Mouse (Mus musculus): ENCODE data around the gene Hs2st1. TPM values are rescaled to one million over a fixed set of nuclear protein-coding genes. Genes with fewer than 3 reads are reported as not detected.

Hs2st1 gene
- total and polyA plus RNA-seq, 2 experiments from 2014 or later: 11.1 to 38.8 TPM

- no peak for TF ChIP-seq CTCF (IDR thresholded peaks at IDR 0.05; ENCODE audit: low read depth)
- Histone ChIP-seq H3K27me3 (ENCODE audit: insufficient read depth, low read length) (no peaks in the 10 kb centered on the region), H3K4me1 (ENCODE audit: insufficient read depth, low read length) (peaks cover 4% of the 10 kb centered on the region; the same call in 1 of the 2 replicates), H3K4me2 (ENCODE audit: low read depth, low read length) (no peak overlapping the region), H3K9me3 (ENCODE audit: low read length) (0 out of 2 replicates have a peak, but pooled peaks cover 2% of the 10 kb centered on the region), H3K36me3 (ENCODE audit: insufficient read depth, low read length) (no peaks in the 10 kb centered on the region), H3K9ac (replicated peaks; ENCODE audit: low read length) (no peak overlapping the region), H3K4me3 (ENCODE audit: low read length) (no peak overlapping the region), H3K27ac (no peak overlapping the region)
- DNase-seq (ENCODE audit: low spot score) (no peak), ATAC-seq (no peak)
- WGBS: 19% methylated on average over 8 of the region's 8 CpGs
Measured at GRCm38 (mm10) chr3:144411650-144412278, 158.2 kb downstream of the Hs2st1 start.

- no peak overlapping the region for H3K9ac ChIP-seq (replicated peaks; ENCODE audit: low read length)
- 14% methylated on average over 5 of the region's 5 CpGs for WGBS
- 0 out of 2 replicates have a peak, but pooled peaks cover 2% of the 10 kb centered on the region for H3K9me3 ChIP-seq (ENCODE audit: low read length)
- no peaks in the 10 kb centered on the region for H3K27me3 ChIP-seq (ENCODE audit: insufficient read depth, low read length)
- no peak for TF ChIP-seq CTCF (IDR thresholded peaks at IDR 0.05; ENCODE audit: low read depth)
- H3K36me3 ChIP-seq (ENCODE audit: insufficient read depth, low read length): no peaks in the 10 kb centered on the region
- peaks cover 4% of the 10 kb centered on the region; the same call in 1 of the 2 replicates for H3K4me1 ChIP-seq (ENCODE audit: insufficient read depth, low read length)
- DNase-seq (ENCODE audit: low spot score): no peak
- no peak overlapping the region for H3K4me2 ChIP-seq (ENCODE audit: low read depth, low read length)
- H3K4me3 ChIP-seq (ENCODE audit: low read length): no peak overlapping the region
- H3K27ac ChIP-seq: no peak overlapping the region
- no peak for ATAC-seq
Measured at GRCm38 (mm10) chr3:144411051-144411542, 158.9 kb downstream of the Hs2st1 start.

- Histone ChIP-seq H3K36me3 (ENCODE audit: insufficient read depth, low read length) (no peaks in the 10 kb centered on the region), H3K9ac (replicated peaks; ENCODE audit: low read length) (no peak overlapping the region), H3K4me1 (ENCODE audit: insufficient read depth, low read length) (peaks cover 4% of the 10 kb centered on the region; the same call in 1 of the 2 replicates), H3K27ac (no peak overlapping the region), H3K27me3 (ENCODE audit: insufficient read depth, low read length) (no peaks in the 10 kb centered on the region), H3K4me3 (ENCODE audit: low read length) (no peak overlapping the region), H3K4me2 (ENCODE audit: low read depth, low read length) (no peak overlapping the region), H3K9me3 (ENCODE audit: low read length) (no peaks in the 10 kb centered on the region)
- ATAC-seq (no peak), DNase-seq (ENCODE audit: low spot score) (no peak)
- WGBS: 94% methylated on average over 1 of the region's 1 CpGs
- TF ChIP-seq CTCF (IDR thresholded peaks at IDR 0.05; ENCODE audit: low read depth): no peak
Measured at GRCm38 (mm10) chr3:144408953-144409352, 161.0 kb downstream of the Hs2st1 start.

GRCm38 (mm10) chr3:144405331-144405730, 164.7 kb downstream of the Hs2st1 start:
- H3K9ac ChIP-seq (replicated peaks; ENCODE audit: low read length): no peak overlapping the region
- H3K27me3 ChIP-seq (ENCODE audit: insufficient read depth, low read length): no peaks in the 10 kb centered on the region
- no peak overlapping the region for H3K27ac ChIP-seq
- no peak for ATAC-seq
- no peak for DNase-seq (ENCODE audit: low spot score)
- TF ChIP-seq CTCF (IDR thresholded peaks at IDR 0.05; ENCODE audit: low read depth): no peak
- whole genome bisulfite sequencing: 66% methylated on average over 11 of the region's 11 CpGs
- no peaks in the 10 kb centered on the region for H3K36me3 ChIP-seq (ENCODE audit: insufficient read depth, low read length)
- no peaks in the 10 kb centered on the region for H3K9me3 ChIP-seq (ENCODE audit: low read length)
- no peak overlapping the region for H3K4me3 ChIP-seq (ENCODE audit: low read length)
- H3K4me2 ChIP-seq (ENCODE audit: low read depth, low read length): no peak overlapping the region
- no peaks in the 10 kb centered on the region for H3K4me1 ChIP-seq (ENCODE audit: insufficient read depth, low read length)

GRCm38 (mm10) chr3:144401292-144401691, 168.7 kb downstream of the Hs2st1 start:
- TF ChIP-seq CTCF (IDR thresholded peaks at IDR 0.05; ENCODE audit: low read depth): no peak
- Histone ChIP-seq H3K4me2 (ENCODE audit: low read depth, low read length) (no peak overlapping the region), H3K36me3 (ENCODE audit: insufficient read depth, low read length) (no peaks in the 10 kb centered on the region), H3K27ac (no peak overlapping the region), H3K4me1 (ENCODE audit: insufficient read depth, low read length) (no peaks in the 10 kb centered on the region), H3K27me3 (ENCODE audit: insufficient read depth, low read length) (no peaks in the 10 kb centered on the region), H3K9ac (replicated peaks; ENCODE audit: low read length) (no peak overlapping the region), H3K9me3 (ENCODE audit: low read length) (no peaks in the 10 kb centered on the region), H3K4me3 (ENCODE audit: low read length) (no peak overlapping the region)
- no peak for ATAC-seq
- WGBS: 88% methylated on average over 5 of the region's 5 CpGs
- no peak for DNase-seq (ENCODE audit: low spot score)

GRCm38 (mm10) chr3:144400870-144401269, 169.1 kb downstream of the Hs2st1 start:
- H3K36me3 ChIP-seq (ENCODE audit: insufficient read depth, low read length): no peaks in the 10 kb centered on the region
- 73% methylated on average over 7 of the region's 7 CpGs for whole genome bisulfite sequencing
- H3K4me1 ChIP-seq (ENCODE audit: insufficient read depth, low read length): no peaks in the 10 kb centered on the region
- no peak overlapping the region for H3K27ac ChIP-seq
- no peak overlapping the region for H3K4me3 ChIP-seq (ENCODE audit: low read length)
- ATAC-seq (no peak), DNase-seq (ENCODE audit: low spot score) (no peak)
- no peak for TF ChIP-seq CTCF (IDR thresholded peaks at IDR 0.05; ENCODE audit: low read depth)
- no peak overlapping the region for H3K4me2 ChIP-seq (ENCODE audit: low read depth, low read length)
- H3K9ac ChIP-seq (replicated peaks; ENCODE audit: low read length): no peak overlapping the region
- H3K27me3 ChIP-seq (ENCODE audit: insufficient read depth, low read length): no peaks in the 10 kb centered on the region
- no peaks in the 10 kb centered on the region for H3K9me3 ChIP-seq (ENCODE audit: low read length)

GRCm38 (mm10) chr3:144400374-144400773, 169.6 kb downstream of the Hs2st1 start:
- DNase-seq (ENCODE audit: low spot score): no peak
- no peaks in the 10 kb centered on the region for H3K9me3 ChIP-seq (ENCODE audit: low read length)
- no peaks in the 10 kb centered on the region for H3K4me1 ChIP-seq (ENCODE audit: insufficient read depth, low read length)
- no peak for ATAC-seq
- no peak overlapping the region for H3K27ac ChIP-seq
- no peak for TF ChIP-seq CTCF (IDR thresholded peaks at IDR 0.05; ENCODE audit: low read depth)
- 88% methylated on average over 8 of the region's 8 CpGs for WGBS
- H3K27me3 ChIP-seq (ENCODE audit: insufficient read depth, low read length): no peaks in the 10 kb centered on the region
- no peak overlapping the region for H3K4me3 ChIP-seq (ENCODE audit: low read length)
- no peak overlapping the region for H3K4me2 ChIP-seq (ENCODE audit: low read depth, low read length)
- no peak overlapping the region for H3K9ac ChIP-seq (replicated peaks; ENCODE audit: low read length)
- no peaks in the 10 kb centered on the region for H3K36me3 ChIP-seq (ENCODE audit: insufficient read depth, low read length)

All from hindbrain, postnatal 0 days (tissue).